Mouse (Mus musculus): ENCODE data around the gene Gpatch8. TPM values are rescaled to one million over a fixed set of nuclear protein-coding genes. Genes with fewer than 3 reads are reported as not detected.
A peak's percentile ranks its signal among the peaks of the same experiment; 100 is the strongest.

Gpatch8 gene
- polyA plus RNA-seq, 1 experiment from 2014 or later, result 46.1 TPM

- Histone ChIP-seq H3K9me3 (ENCODE audit: control insufficient read depth, low read length) (no peaks in the 10 kb centered on the region), H3K9ac (ENCODE audit: low read length) (no peak overlapping the region), H3K4me1 (ENCODE audit: control insufficient read depth, insufficient read depth, low read length) (peaks cover 11% of the 10 kb centered on the region), H3K4me2 (ENCODE audit: low read depth) (no peak overlapping the region), H3K36me3 (ENCODE audit: control insufficient read depth, insufficient read depth, low read length) (peaks cover 5% of the 10 kb centered on the region), H3K4me3 (ENCODE audit: low read depth, low read length) (no peak overlapping the region), H3K27me3 (ENCODE audit: control insufficient read depth, insufficient read depth, low read length) (no peaks in the 10 kb centered on the region), H3K27ac (ENCODE audit: low read depth, low read length) (no peak overlapping the region)
- ATAC-seq (ENCODE audit: insufficient read depth, low FRiP score, low TSS enrichment) (no peak), DNase-seq (ENCODE audit: low spot score) (no peak)
- WGBS, result 90% methylated on average over 6 of the region's 6 CpGs
Measured at GRCm38 (mm10) chr11:102432896-102433295, 123.3 kb downstream of the Gpatch8 start.

GRCm38 (mm10) chr11:102432115-102432843 is 123.9 kb downstream of the Gpatch8 start:
- peaks cover 5% of the 10 kb centered on the region for H3K36me3 ChIP-seq (ENCODE audit: control insufficient read depth, insufficient read depth, low read length)
- no peaks in the 10 kb centered on the region for H3K9me3 ChIP-seq (ENCODE audit: control insufficient read depth, low read length)
- H3K27ac ChIP-seq (ENCODE audit: low read depth, low read length), result no peak overlapping the region
- ATAC-seq (ENCODE audit: insufficient read depth, low FRiP score, low TSS enrichment) (no peak), DNase-seq (ENCODE audit: low spot score) (no peak)
- H3K4me2 ChIP-seq (ENCODE audit: low read depth), result no peak overlapping the region
- no peaks in the 10 kb centered on the region for H3K27me3 ChIP-seq (ENCODE audit: control insufficient read depth, insufficient read depth, low read length)
- H3K4me3 ChIP-seq (ENCODE audit: low read depth, low read length), result no peak overlapping the region
- no peak overlapping the region for H3K9ac ChIP-seq (ENCODE audit: low read length)
- peaks cover 5% of the 10 kb centered on the region; the same call in 1 of the 2 replicates for H3K4me1 ChIP-seq (ENCODE audit: control insufficient read depth, insufficient read depth, low read length)
- 68% methylated on average over 16 of the region's 16 CpGs for WGBS

DNA sequence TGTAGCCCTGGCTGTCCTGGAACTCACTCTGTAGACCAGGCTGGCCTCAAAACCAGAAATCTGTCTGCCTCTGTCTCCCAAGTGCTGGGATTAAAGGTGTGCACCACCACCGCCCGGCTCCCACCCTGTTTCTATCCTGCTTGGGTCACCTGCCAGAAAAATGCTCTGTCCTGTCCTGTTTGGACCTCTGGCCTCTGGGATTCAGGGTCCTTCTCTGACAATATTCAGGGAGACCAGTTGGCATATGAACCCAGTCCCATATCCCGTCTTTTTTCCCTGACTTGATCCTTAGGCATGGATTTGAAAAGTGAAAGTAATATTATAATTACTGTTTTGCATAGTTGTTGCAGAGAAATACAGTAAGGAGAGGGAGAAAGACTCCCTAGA is 124.5 kb downstream of the Gpatch8 start:
- 88% methylated on average over 3 of the region's 3 CpGs for WGBS
- Histone ChIP-seq H3K27ac (ENCODE audit: low read depth, low read length) (no peak overlapping the region), H3K4me3 (ENCODE audit: low read depth, low read length) (no peak overlapping the region), H3K27me3 (ENCODE audit: control insufficient read depth, insufficient read depth, low read length) (no peaks in the 10 kb centered on the region), H3K36me3 (ENCODE audit: control insufficient read depth, insufficient read depth, low read length) (peaks cover 5% of the 10 kb centered on the region), H3K4me2 (ENCODE audit: low read depth) (no peak overlapping the region), H3K4me1 (ENCODE audit: control insufficient read depth, insufficient read depth, low read length) (no peaks in the 10 kb centered on the region), H3K9me3 (ENCODE audit: control insufficient read depth, low read length) (no peaks in the 10 kb centered on the region), H3K9ac (ENCODE audit: low read length) (no peak overlapping the region)
- DNase-seq (ENCODE audit: low spot score), result no peak
- no peak for ATAC-seq (ENCODE audit: insufficient read depth, low FRiP score, low TSS enrichment)

DNA sequence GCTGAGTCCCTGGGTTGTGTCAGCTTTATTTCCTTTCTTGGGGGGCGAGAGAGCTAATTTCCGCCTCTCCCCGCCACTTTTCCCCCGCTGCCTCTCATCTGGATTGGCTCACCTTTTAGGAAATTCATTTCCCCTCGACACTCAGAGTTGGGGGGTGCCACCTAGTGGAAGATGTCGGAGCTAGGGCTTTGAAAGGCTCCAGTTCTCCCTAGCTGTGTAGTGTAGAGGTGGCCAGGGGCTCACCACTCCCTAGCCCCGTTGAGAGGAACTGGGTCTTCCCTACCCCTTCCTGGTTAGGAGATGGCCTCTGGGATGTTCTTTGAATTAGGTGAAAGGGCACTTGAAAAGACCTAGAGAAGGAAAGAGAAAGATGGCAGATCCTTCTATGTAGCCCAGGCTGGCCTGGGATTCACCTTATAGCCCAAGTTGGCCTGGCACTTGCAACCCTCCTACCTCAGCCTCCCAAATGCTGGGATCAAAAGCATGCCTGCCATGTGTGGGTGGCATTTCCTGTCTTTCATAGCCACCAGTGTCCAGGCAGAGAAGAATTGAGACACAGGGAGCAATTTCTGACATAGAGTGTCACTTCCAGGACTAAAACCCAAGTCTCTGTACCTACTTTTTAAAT is 125.1 kb downstream of the Gpatch8 start:
- H3K4me3 ChIP-seq (ENCODE audit: low read depth, low read length), result peak overlapping the region; percentile 55
- peak overlapping the region; percentile 99 for H3K4me2 ChIP-seq (ENCODE audit: low read depth)
- DNase-seq (ENCODE audit: low spot score), result peak; percentile 80
- H3K4me1 ChIP-seq (ENCODE audit: control insufficient read depth, insufficient read depth, low read length), result no peaks in the 10 kb centered on the region
- no peaks in the 10 kb centered on the region for H3K9me3 ChIP-seq (ENCODE audit: control insufficient read depth, low read length)
- no peaks in the 10 kb centered on the region for H3K27me3 ChIP-seq (ENCODE audit: control insufficient read depth, insufficient read depth, low read length)
- H3K27ac ChIP-seq (ENCODE audit: low read depth, low read length), result 0 out of 2 replicates have a peak overlapping the region, but pooled peaks have one; percentile 35
- H3K36me3 ChIP-seq (ENCODE audit: control insufficient read depth, insufficient read depth, low read length), result peaks cover 5% of the 10 kb centered on the region
- under 1% methylated on average over 7 of the region's 7 CpGs for WGBS
- ATAC-seq (ENCODE audit: insufficient read depth, low FRiP score, low TSS enrichment), result 0 out of 2 replicates have a peak, but pooled peaks have one; percentile 49
- peak overlapping the region; percentile 42 for H3K9ac ChIP-seq (ENCODE audit: low read length)

GRCm38 (mm10) chr11:102430121-102431017 is 125.8 kb downstream of the Gpatch8 start, which contains the start of gene Grn:
Gene Grn (plus strand): TSS chr11:102430315.
- no peaks in the 10 kb centered on the region for H3K9me3 ChIP-seq (ENCODE audit: control insufficient read depth, low read length)
- no peaks in the 10 kb centered on the region for H3K4me1 ChIP-seq (ENCODE audit: control insufficient read depth, insufficient read depth, low read length)
- H3K27ac ChIP-seq (ENCODE audit: low read depth, low read length), result peak within 1 kb of the TSS; percentile 35
- no peaks in the 10 kb centered on the region for H3K27me3 ChIP-seq (ENCODE audit: control insufficient read depth, insufficient read depth, low read length)
- H3K4me3 ChIP-seq (ENCODE audit: low read depth, low read length), result peak within 1 kb of the TSS; percentile 55
- peak; percentile 90 for DNase-seq (ENCODE audit: low spot score)
- WGBS, result under 1% methylated on average over 28 of the region's 29 CpGs
- H3K36me3 ChIP-seq (ENCODE audit: control insufficient read depth, insufficient read depth, low read length), result peaks cover 5% of the 10 kb centered on the region
- peak within 1 kb of the TSS; percentile 42 for H3K9ac ChIP-seq (ENCODE audit: low read length)
- ATAC-seq (ENCODE audit: insufficient read depth, low FRiP score, low TSS enrichment), result peak; percentile 83
- H3K4me2 ChIP-seq (ENCODE audit: low read depth), result peak within 1 kb of the TSS; percentile 99

DNA sequence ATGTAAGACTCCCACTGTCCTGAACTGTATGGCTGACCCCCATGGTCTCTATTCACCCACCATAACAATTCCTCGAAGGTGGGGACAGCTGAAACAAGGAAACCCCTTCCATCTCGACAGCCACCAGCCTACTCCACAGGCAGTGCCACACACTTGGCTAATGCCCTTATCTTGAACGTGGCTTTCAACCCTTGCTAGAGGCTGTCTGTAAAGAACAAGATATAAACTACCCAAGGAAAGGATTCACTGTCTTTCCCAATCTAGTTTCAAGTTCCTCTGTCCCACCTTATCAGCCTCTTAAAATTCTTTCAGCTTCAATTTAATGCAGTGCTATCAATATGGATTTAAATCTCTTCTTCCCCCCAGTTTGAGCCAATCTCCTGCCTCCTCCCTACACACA is 126.6 kb downstream of the Gpatch8 start:
- no peaks in the 10 kb centered on the region for H3K27me3 ChIP-seq (ENCODE audit: control insufficient read depth, insufficient read depth, low read length)
- no peaks in the 10 kb centered on the region for H3K9me3 ChIP-seq (ENCODE audit: control insufficient read depth, low read length)
- no peak overlapping the region for H3K27ac ChIP-seq (ENCODE audit: low read depth, low read length)
- DNase-seq (ENCODE audit: low spot score) (no peak), ATAC-seq (ENCODE audit: insufficient read depth, low FRiP score, low TSS enrichment) (no peak)
- peak overlapping the region; percentile 40; the same call in 1 of the 2 replicates for H3K9ac ChIP-seq (ENCODE audit: low read length)
- no peaks in the 10 kb centered on the region for H3K4me1 ChIP-seq (ENCODE audit: control insufficient read depth, insufficient read depth, low read length)
- peak overlapping the region; percentile 99 for H3K4me2 ChIP-seq (ENCODE audit: low read depth)
- WGBS, result 49% methylated on average over 3 of the region's 3 CpGs
- H3K4me3 ChIP-seq (ENCODE audit: low read depth, low read length), result peak overlapping the region; percentile 55
- H3K36me3 ChIP-seq (ENCODE audit: control insufficient read depth, insufficient read depth, low read length), result peaks cover 3% of the 10 kb centered on the region; the same call in 1 of the 2 replicates

DNA sequence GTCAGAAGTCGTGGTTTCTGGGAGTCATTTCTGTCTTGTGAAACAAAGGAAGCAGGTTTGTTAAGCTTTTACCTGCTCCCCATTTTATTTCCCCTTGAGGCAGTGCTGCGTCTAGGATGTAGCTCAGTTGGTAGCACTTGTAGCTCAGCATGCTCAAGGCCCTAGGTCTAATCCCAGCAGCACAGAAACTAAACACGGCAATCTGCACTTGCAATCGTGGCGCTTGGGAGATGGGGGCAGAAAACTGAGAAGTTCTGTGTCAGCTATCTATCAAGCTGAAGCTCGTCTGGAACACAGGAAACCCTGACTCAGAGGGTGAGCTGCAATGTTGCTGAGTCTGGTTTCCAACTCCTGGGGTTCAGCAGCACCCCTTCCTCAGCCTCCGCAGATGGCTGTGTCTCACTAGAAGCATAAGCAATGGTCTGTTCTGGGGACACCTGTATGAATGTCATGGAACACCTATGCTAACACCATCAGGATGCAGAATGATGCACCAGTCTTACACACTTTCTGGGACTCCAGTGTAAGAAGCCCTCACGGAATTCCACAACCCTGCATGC is 127.1 kb downstream of the Gpatch8 start:
- no peaks in the 10 kb centered on the region for H3K9me3 ChIP-seq (ENCODE audit: control insufficient read depth, low read length)
- peaks cover under 1% of the 10 kb centered on the region; the same call in 1 of the 2 replicates for H3K36me3 ChIP-seq (ENCODE audit: control insufficient read depth, insufficient read depth, low read length)
- H3K9ac ChIP-seq (ENCODE audit: low read length), result no peak overlapping the region
- H3K4me1 ChIP-seq (ENCODE audit: control insufficient read depth, insufficient read depth, low read length), result no peaks in the 10 kb centered on the region
- no peak overlapping the region for H3K4me2 ChIP-seq (ENCODE audit: low read depth)
- H3K4me3 ChIP-seq (ENCODE audit: low read depth, low read length), result no peak overlapping the region
- no peak for DNase-seq (ENCODE audit: low spot score)
- ATAC-seq (ENCODE audit: insufficient read depth, low FRiP score, low TSS enrichment), result no peak
- no peaks in the 10 kb centered on the region for H3K27me3 ChIP-seq (ENCODE audit: control insufficient read depth, insufficient read depth, low read length)
- no peak overlapping the region for H3K27ac ChIP-seq (ENCODE audit: low read depth, low read length)
- WGBS, result 71% methylated on average over 8 of the region's 8 CpGs

Measured in neural tube, embryonic 11.5 days (tissue).